Mouse (Mus musculus): ENCODE data around the gene Rgl3. TPM values are rescaled to one million over a fixed set of nuclear protein-coding genes. Genes with fewer than 3 reads are reported as not detected.

Gene Rgl3
- polyA plus RNA-seq, 1 experiment from 2014 or later: 2.5 TPM

- H3K27ac ChIP-seq (ENCODE audit: low read depth, low read length): peak within 1 kb of the TSS; percentile 82
- peaks cover 29% of the 10 kb centered on the region for H3K36me3 ChIP-seq (ENCODE audit: control insufficient read depth, insufficient read depth)
- H3K4me1 ChIP-seq (replicated peaks; ENCODE audit: control insufficient read depth, insufficient read depth, low read length): peaks cover 4% of the 10 kb centered on the region
- no peak for TF ChIP-seq CTCF (IDR thresholded peaks at IDR 0.05; ENCODE audit: low read depth)
- peak within 1 kb of the TSS; percentile 80 for H3K4me2 ChIP-seq (replicated peaks; ENCODE audit: low read depth)
- peak within 1 kb of the TSS; percentile 70 for H3K4me3 ChIP-seq (ENCODE audit: low read depth, low read length)
- no peaks in the 10 kb centered on the region for H3K9me3 ChIP-seq (ENCODE audit: control insufficient read depth)
- 7% methylated on average over 57 of the region's 57 CpGs for WGBS
- H3K27me3 ChIP-seq (replicated peaks; ENCODE audit: control insufficient read depth, insufficient read depth, low read length): no peaks in the 10 kb centered on the region
- H3K9ac ChIP-seq (ENCODE audit: low read depth, low read length): peak within 1 kb of the TSS; percentile 59
- ATAC-seq: peak; percentile 99
These were observed 13.2 kb upstream of the Rgl3 start, which contains the start of the genes Ccdc151 and Prkcsh for GRCm38 (mm10) chr9:22002194-22003162. Gene Ccdc151, minus strand, starts transcription at chr9:22002634. Gene Prkcsh, plus strand, starts transcription at chr9:22002806.

GRCm38 (mm10) chr9:22001633-22002032 lies 12.4 kb upstream of the Rgl3 start:
- no peak overlapping the region for H3K4me2 ChIP-seq (replicated peaks; ENCODE audit: low read depth)
- 86% methylated on average over 4 of the region's 4 CpGs for whole genome bisulfite sequencing
- H3K27me3 ChIP-seq (replicated peaks; ENCODE audit: control insufficient read depth, insufficient read depth, low read length): no peaks in the 10 kb centered on the region

GRCm38 (mm10) chr9:22000296-22000695 lies 11.1 kb upstream of the Rgl3 start:
- ATAC-seq: no peak
- no peak overlapping the region for H3K4me3 ChIP-seq (ENCODE audit: low read depth, low read length)
- no peaks in the 10 kb centered on the region for H3K9me3 ChIP-seq (ENCODE audit: control insufficient read depth)
- no peaks in the 10 kb centered on the region for H3K27me3 ChIP-seq (replicated peaks; ENCODE audit: control insufficient read depth, insufficient read depth, low read length)
- no peak overlapping the region for H3K9ac ChIP-seq (ENCODE audit: low read depth, low read length)
- 94% methylated on average over 6 of the region's 6 CpGs for WGBS
- H3K36me3 ChIP-seq (ENCODE audit: control insufficient read depth, insufficient read depth): peaks cover 13% of the 10 kb centered on the region
- H3K4me2 ChIP-seq (replicated peaks; ENCODE audit: low read depth): no peak overlapping the region
- H3K27ac ChIP-seq (ENCODE audit: low read depth, low read length): no peak overlapping the region
- no peak for TF ChIP-seq CTCF (IDR thresholded peaks at IDR 0.05; ENCODE audit: low read depth)
- peaks cover 4% of the 10 kb centered on the region for H3K4me1 ChIP-seq (replicated peaks; ENCODE audit: control insufficient read depth, insufficient read depth, low read length)

More at GRCm38 (mm10) chr9:22001633-22002032, 12.4 kb upstream of the Rgl3 start:
- Histone ChIP-seq H3K9me3 (ENCODE audit: control insufficient read depth) (no peaks in the 10 kb centered on the region), H3K4me3 (ENCODE audit: low read depth, low read length) (no peak overlapping the region), H3K4me1 (replicated peaks; ENCODE audit: control insufficient read depth, insufficient read depth, low read length) (peaks cover 4% of the 10 kb centered on the region), H3K36me3 (ENCODE audit: control insufficient read depth, insufficient read depth) (peaks cover 26% of the 10 kb centered on the region), H3K9ac (ENCODE audit: low read depth, low read length) (no peak overlapping the region), H3K27ac (ENCODE audit: low read depth, low read length) (no peak overlapping the region)
- TF ChIP-seq CTCF (IDR thresholded peaks at IDR 0.05; ENCODE audit: low read depth): 0 out of 2 replicates have a peak, but pooled peaks have one; percentile 7
- ATAC-seq: no peak

GRCm38 (mm10) chr9:21996178-21996867 lies 7.1 kb upstream of the Rgl3 start:
- Histone ChIP-seq H3K27ac (ENCODE audit: low read depth, low read length) (no peak overlapping the region), H3K4me3 (ENCODE audit: low read depth, low read length) (no peak overlapping the region), H3K4me2 (replicated peaks; ENCODE audit: low read depth) (no peak overlapping the region), H3K9me3 (ENCODE audit: control insufficient read depth) (no peaks in the 10 kb centered on the region), H3K4me1 (replicated peaks; ENCODE audit: control insufficient read depth, insufficient read depth, low read length) (no peaks in the 10 kb centered on the region), H3K9ac (ENCODE audit: low read depth, low read length) (no peak overlapping the region), H3K36me3 (ENCODE audit: control insufficient read depth, insufficient read depth) (no peaks in the 10 kb centered on the region), H3K27me3 (replicated peaks; ENCODE audit: control insufficient read depth, insufficient read depth, low read length) (peaks cover 5% of the 10 kb centered on the region)
- no peak for ATAC-seq
- TF ChIP-seq CTCF (IDR thresholded peaks at IDR 0.05; ENCODE audit: low read depth): no peak
- WGBS: 84% methylated on average over 3 of the region's 3 CpGs

GRCm38 (mm10) chr9:21992227-21992626 lies 3.0 kb upstream of the Rgl3 start:
- no peak for ATAC-seq
- Histone ChIP-seq H3K4me2 (replicated peaks; ENCODE audit: low read depth) (no peak overlapping the region), H3K27me3 (replicated peaks; ENCODE audit: control insufficient read depth, insufficient read depth, low read length) (peaks cover 44% of the 10 kb centered on the region), H3K27ac (ENCODE audit: low read depth, low read length) (no peak overlapping the region), H3K4me3 (ENCODE audit: low read depth, low read length) (no peak overlapping the region), H3K4me1 (replicated peaks; ENCODE audit: control insufficient read depth, insufficient read depth, low read length) (no peaks in the 10 kb centered on the region; the same call in 1 of the 2 replicates), H3K9me3 (ENCODE audit: control insufficient read depth) (no peaks in the 10 kb centered on the region), H3K9ac (ENCODE audit: low read depth, low read length) (no peak overlapping the region), H3K36me3 (ENCODE audit: control insufficient read depth, insufficient read depth) (no peaks in the 10 kb centered on the region)
- WGBS: 59% methylated on average over 4 of the region's 4 CpGs
- no peak for TF ChIP-seq CTCF (IDR thresholded peaks at IDR 0.05; ENCODE audit: low read depth)

Data from intestine, postnatal 0 days (tissue).